Mouse (Mus musculus): ENCODE measurements around the gene Gnai2.

- TF ChIP-seq CTCF (conservative IDR thresholded peaks at IDR 0.05; ENCODE audit: insufficient read depth, insufficient read length, low read depth, low read length), result no peak
- TF ChIP-seq POLR2A (IDR thresholded peaks at IDR 0.05; ENCODE audit: low read depth, low read length), result no peak
Observed at GRCm38 (mm10) chr9:107596619-107597569, 38.3 kb downstream of the Gnai2 start.
